In the genomic region with DNA sequence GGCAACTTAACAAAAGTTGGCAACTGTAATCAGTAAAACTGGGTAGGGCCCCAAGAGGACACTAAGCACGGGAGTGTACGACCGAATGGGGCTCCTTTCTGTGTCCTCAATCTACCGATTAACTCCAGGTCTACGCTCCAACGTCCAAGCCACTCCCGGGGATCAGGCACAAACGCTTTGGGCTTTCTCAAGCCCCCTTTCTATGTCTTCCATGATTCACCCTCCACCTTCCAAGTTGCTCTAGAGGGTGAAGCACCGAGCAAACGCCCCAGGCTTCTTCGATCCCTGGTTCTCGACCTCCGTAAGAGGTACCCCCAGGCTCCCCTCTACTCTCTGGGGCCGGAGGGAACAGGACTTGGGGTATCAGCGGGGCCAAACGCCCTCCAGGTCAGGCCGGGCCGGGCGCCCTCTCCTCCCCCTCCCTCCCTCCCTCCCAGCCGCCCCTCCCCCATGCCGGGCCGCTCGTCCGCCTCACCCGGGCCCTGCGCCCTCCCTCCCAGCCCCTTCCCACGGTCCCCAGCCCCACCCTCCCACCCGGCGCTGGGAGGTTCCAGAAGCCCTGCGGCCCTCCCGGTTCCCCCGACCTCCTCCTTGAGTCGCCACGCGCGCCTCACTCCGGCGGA, we compare ENCODE assay signal across 8 mouse cellular contexts. TPM values are rescaled to one million over a fixed set of nuclear protein-coding genes. Genes with fewer than 3 reads are reported as not detected.
DNase-seq lines count a peak whose midpoint lies in the region; ATAC-seq lines count a peak whose summit lies in the region.

No protein-coding gene starts in this region.

- H3K4me1 ChIP-seq in embryonic facial prominence, embryonic 15.5 days: peaks cover 15% of the 10 kb centered on the region
- peaks cover 20% of the 10 kb centered on the region for H3K4me1 ChIP-seq in hindbrain, embryonic 14.5 days (replicated peaks; ENCODE audit: control insufficient read depth, insufficient read depth, low read length)
- peaks cover 51% of the 10 kb centered on the region for H3K4me1 ChIP-seq in liver, embryonic 15.5 days (replicated peaks)
- H3K4me1 ChIP-seq in neural tube, embryonic 14.5 days (ENCODE audit: control insufficient read depth, insufficient read depth, low read length): peaks cover 11% of the 10 kb centered on the region

- no peaks in the 10 kb centered on the region for H3K9me3 ChIP-seq in embryonic facial prominence, embryonic 15.5 days (replicated peaks)
- H3K9me3 ChIP-seq in hindbrain, embryonic 14.5 days (ENCODE audit: control insufficient read depth, low read length): no peaks in the 10 kb centered on the region
- no peaks in the 10 kb centered on the region for H3K9me3 ChIP-seq in liver, embryonic 15.5 days (replicated peaks)
- no peaks in the 10 kb centered on the region for H3K9me3 ChIP-seq in neural tube, embryonic 14.5 days (ENCODE audit: control insufficient read depth, low read length)

- WGBS in embryonic facial prominence, embryonic 15.5 days: under 1% methylated on average over 29 of the region's 38 CpGs
- WGBS in hindbrain, embryonic 14.5 days: 1% methylated on average over 35 of the region's 38 CpGs
- WGBS in liver, embryonic 15.5 days (ENCODE audit: insufficient replicate concordance): under 1% methylated on average over 36 of the region's 38 CpGs
- under 1% methylated on average over 22 of the region's 38 CpGs for WGBS in neural tube, embryonic 14.5 days

- peak overlapping the region; percentile 70 for H3K4me3 ChIP-seq in embryonic facial prominence, embryonic 15.5 days (replicated peaks)
- peak overlapping the region; percentile 86 for H3K4me3 ChIP-seq in hindbrain, embryonic 14.5 days (replicated peaks; ENCODE audit: low read length)
- peak overlapping the region; percentile 89 for H3K4me3 ChIP-seq in liver, embryonic 15.5 days (replicated peaks)
- peak overlapping the region; percentile 71 for H3K4me3 ChIP-seq in neural tube, embryonic 14.5 days (ENCODE audit: low read depth, low read length)

- peak; percentile 79 for ATAC-seq in embryonic facial prominence, embryonic 15.5 days (ENCODE audit: insufficient number of reproducible peaks, low FRiP score, low TSS enrichment, low read depth)
- peak; percentile 79 for ATAC-seq in hindbrain, embryonic 14.5 days (ENCODE audit: low FRiP score)
- ATAC-seq in liver, embryonic 15.5 days (ENCODE audit: insufficient read depth): peak; percentile 47
- peak; percentile 78 for ATAC-seq in neural tube, embryonic 14.5 days (ENCODE audit: low read depth)

- intact Hi-C loops in left cerebral cortex, postnatal 25 days (cut with DNase I): no loop called here

- H3K4me2 ChIP-seq in embryonic facial prominence, embryonic 15.5 days (replicated peaks): peak overlapping the region; percentile 53
- peak overlapping the region; percentile 77 for H3K4me2 ChIP-seq in hindbrain, embryonic 14.5 days (replicated peaks)
- peak overlapping the region; percentile 85 for H3K4me2 ChIP-seq in liver, embryonic 15.5 days
- H3K4me2 ChIP-seq in neural tube, embryonic 14.5 days (ENCODE audit: low read depth, low read length): peak overlapping the region; percentile 76

- no peaks in the 10 kb centered on the region for H3K27me3 ChIP-seq in embryonic facial prominence, embryonic 15.5 days
- no peaks in the 10 kb centered on the region for H3K27me3 ChIP-seq in hindbrain, embryonic 14.5 days (ENCODE audit: control insufficient read depth, insufficient read depth, low read length)
- no peaks in the 10 kb centered on the region for H3K27me3 ChIP-seq in liver, embryonic 15.5 days
- no peaks in the 10 kb centered on the region for H3K27me3 ChIP-seq in neural tube, embryonic 14.5 days (ENCODE audit: control insufficient read depth, insufficient read depth, low read length)

- peak overlapping the region; percentile 70 for H3K9ac ChIP-seq in embryonic facial prominence, embryonic 15.5 days
- peak overlapping the region; percentile 89 for H3K9ac ChIP-seq in hindbrain, embryonic 14.5 days
- H3K9ac ChIP-seq in liver, embryonic 15.5 days: peak overlapping the region; percentile 84
- H3K9ac ChIP-seq in neural tube, embryonic 14.5 days (replicated peaks; ENCODE audit: low read depth, low read length): peak overlapping the region; percentile 82

- peaks cover 6% of the 10 kb centered on the region for H3K36me3 ChIP-seq in embryonic facial prominence, embryonic 15.5 days
- peaks cover 11% of the 10 kb centered on the region for H3K36me3 ChIP-seq in hindbrain, embryonic 14.5 days (replicated peaks; ENCODE audit: control insufficient read depth, insufficient read depth)
- H3K36me3 ChIP-seq in liver, embryonic 15.5 days (replicated peaks): peaks cover 14% of the 10 kb centered on the region
- peaks cover 4% of the 10 kb centered on the region; the same call in 1 of the 2 replicates for H3K36me3 ChIP-seq in neural tube, embryonic 14.5 days (ENCODE audit: control insufficient read depth, insufficient read depth, low read length)

- peak; percentile 6 to 24 for DNase-seq in left cerebral cortex, postnatal 25 days (ENCODE audit: low spot score in 2 of 2)
- DNase-seq in left cerebral cortex, adult 11 months (ENCODE audit: low spot score): no peak
- peak; percentile 4 for DNase-seq in WW6 (ENCODE audit: low read depth, low spot score)
- DNase-seq in hindbrain, embryonic 14.5 days (ENCODE audit: low spot score): no peak
- DNase-seq in urinary bladder, postnatal 10 days (ENCODE audit: low spot score): no peak

- H3K27ac ChIP-seq in embryonic facial prominence, embryonic 15.5 days (replicated peaks): peak overlapping the region; percentile 96
- H3K27ac ChIP-seq in hindbrain, embryonic 14.5 days: peak overlapping the region; percentile 94
- peak overlapping the region; percentile 97 for H3K27ac ChIP-seq in liver, embryonic 15.5 days (replicated peaks)
- peak overlapping the region; percentile 95 for H3K27ac ChIP-seq in neural tube, embryonic 14.5 days (ENCODE audit: low read depth, low read length)

RNA-seq across cellular contexts. Expression of gene Tfg, which starts 0.6 kb away (rescaled TPM):
- 10 to 100 TPM; 55.1 to 56.9 TPM for total RNA-seq in left cerebral cortex, postnatal 25 days (2021)
- polyA plus RNA-seq in embryonic facial prominence, embryonic 15.5 days (2015; fragmentation: Nextera tagmentation; extraction: Ambion mirVana): 145 and 157 TPM in 2 replicates
- 161 and 188 TPM in 2 replicates for polyA plus RNA-seq in hindbrain, embryonic 14.5 days (2014; fragmentation: Nextera tagmentation; extraction: Ambion mirVana)
- 68.9 and 69.3 TPM in 2 replicates for polyA plus RNA-seq in liver, embryonic 15.5 days (2015; fragmentation: Nextera tagmentation; extraction: Ambion mirVana)
- polyA plus RNA-seq in neural tube, embryonic 14.5 days (2014; fragmentation: Nextera tagmentation; extraction: Ambion mirVana): 178 and 191 TPM in 2 replicates

Comparison
In these comparisons a context has a peak if more than half of its experiments do, and no peak if none do; other contexts are left out.
1. DNase-seq: peak in left cerebral cortex, postnatal 25 days (2 of 2) and WW6 (single experiment); none in left cerebral cortex, adult 11 months (single experiment), hindbrain, embryonic 14.5 days (single experiment) and urinary bladder, postnatal 10 days (single experiment).
2. Peak in every context shown above with its lines, with median percentiles within 50 percentile points of each other: ATAC-seq, H3K27ac ChIP-seq, H3K4me2 ChIP-seq, H3K4me3 ChIP-seq and H3K9ac ChIP-seq.